Mouse (Mus musculus) retina, postnatal 1 day (tissue): ENCODE data around the gene Plekhh3.

Source experiments
- DNase-seq: peaks from one replicate; pipeline ENCODE4 v3.0.0-alpha.2; 2012

Plekhh3 gene

GRCm38 (mm10) chr11:101170811-101171610, at the start of gene Plekhh3:
TSS of gene Plekhh3 (minus strand) at chr11:101171351.
- peak; percentile 100 for DNase-seq

GRCm38 (mm10) chr11:101220853-101221252, 49.7 kb upstream of the Plekhh3 start:
- no peak for DNase-seq

- DNase-seq = no peak
Measured at GRCm38 (mm10) chr11:101218436-101219055, 47.4 kb upstream of the Plekhh3 start.

- no peak for DNase-seq
Measured at GRCm38 (mm10) chr11:101216936-101217335, 45.8 kb upstream of the Plekhh3 start.

GRCm38 (mm10) chr11:101211970-101212369, 40.8 kb upstream of the Plekhh3 start:
- peak; percentile 85 for DNase-seq

GRCm38 (mm10) chr11:101200986-101201385, 29.8 kb upstream of the Plekhh3 start:
- peak; percentile 72 for DNase-seq

- DNase-seq = no peak
Measured at GRCm38 (mm10) chr11:101199555-101199954, 28.4 kb upstream of the Plekhh3 start.

- DNase-seq = no peak
Measured at GRCm38 (mm10) chr11:101196175-101196574, 25.0 kb upstream of the Plekhh3 start.

GRCm38 (mm10) chr11:101195571-101195970, 24.4 kb upstream of the Plekhh3 start:
- no peak for DNase-seq

- no peak for DNase-seq
Measured at GRCm38 (mm10) chr11:101195101-101195500, 23.9 kb upstream of the Plekhh3 start.

- no peak for DNase-seq
Measured at GRCm38 (mm10) chr11:101194643-101195042, 23.5 kb upstream of the Plekhh3 start.

GRCm38 (mm10) chr11:101194137-101194536, 23.0 kb upstream of the Plekhh3 start:
- DNase-seq = no peak

GRCm38 (mm10) chr11:101193076-101193475, 21.9 kb upstream of the Plekhh3 start:
- no peak for DNase-seq

GRCm38 (mm10) chr11:101192646-101193045, 21.5 kb upstream of the Plekhh3 start:
- no peak for DNase-seq

GRCm38 (mm10) chr11:101191919-101192470, 20.8 kb upstream of the Plekhh3 start:
- DNase-seq = no peak

GRCm38 (mm10) chr11:101190913-101191907, 20.1 kb upstream of the Plekhh3 start:
- DNase-seq = no peak

- DNase-seq = no peak
Measured at GRCm38 (mm10) chr11:101190181-101190912, 19.2 kb upstream of the Plekhh3 start.

- DNase-seq = peak; percentile 69
Measured at GRCm38 (mm10) chr11:101189495-101190180, 18.5 kb upstream of the Plekhh3 start.

- DNase-seq = no peak
Measured at GRCm38 (mm10) chr11:101188166-101188805, 17.1 kb upstream of the Plekhh3 start.

- no peak for DNase-seq
Measured at GRCm38 (mm10) chr11:101187541-101187940, 16.4 kb upstream of the Plekhh3 start.
